Mouse (Mus musculus): Measurements from ENCODE around the gene Kcnj3.
"Not testable (repeated sequence)": the region's sequence is repeated elsewhere in the genome, so short reads cannot be mapped to it uniquely, and the experiment has no call there.

Kcnj3 gene
- long read RNA-seq, experiment 1, result 0 reads
- long read RNA-seq, experiment 2, result 0 reads

DNA sequence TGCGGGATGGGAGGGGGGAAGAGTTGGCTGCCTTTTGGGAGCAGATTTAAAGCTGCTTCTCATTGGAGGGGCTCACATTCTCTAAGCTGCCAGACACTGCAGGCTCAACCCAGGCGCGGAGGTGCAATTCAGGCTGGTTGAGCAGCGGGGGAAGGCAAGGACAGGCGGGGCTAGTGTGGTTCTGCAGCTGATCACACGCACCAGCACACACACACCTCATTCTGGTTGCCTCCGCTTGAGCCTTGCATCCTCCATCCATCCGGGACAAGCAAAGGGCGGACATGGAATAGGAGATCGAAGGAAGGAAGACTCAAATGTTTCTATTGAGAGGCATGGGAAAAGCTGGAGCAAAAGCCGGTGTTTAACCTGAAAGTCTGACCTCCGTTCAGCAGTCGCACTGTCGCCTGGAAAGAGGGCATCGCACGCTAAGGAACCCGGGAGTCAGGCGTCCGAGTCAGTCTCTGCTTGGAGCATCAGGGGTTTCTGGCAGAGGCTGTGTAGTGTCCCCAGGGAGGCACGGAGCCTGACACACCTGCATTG, at the start of gene Kcnj3:
TSS of gene Kcnj3 (plus strand) at position 250 of the 540 bp plus-strand sequence.
- intact Hi-C loops (cut with DNase I), result no loop called here

DNA sequence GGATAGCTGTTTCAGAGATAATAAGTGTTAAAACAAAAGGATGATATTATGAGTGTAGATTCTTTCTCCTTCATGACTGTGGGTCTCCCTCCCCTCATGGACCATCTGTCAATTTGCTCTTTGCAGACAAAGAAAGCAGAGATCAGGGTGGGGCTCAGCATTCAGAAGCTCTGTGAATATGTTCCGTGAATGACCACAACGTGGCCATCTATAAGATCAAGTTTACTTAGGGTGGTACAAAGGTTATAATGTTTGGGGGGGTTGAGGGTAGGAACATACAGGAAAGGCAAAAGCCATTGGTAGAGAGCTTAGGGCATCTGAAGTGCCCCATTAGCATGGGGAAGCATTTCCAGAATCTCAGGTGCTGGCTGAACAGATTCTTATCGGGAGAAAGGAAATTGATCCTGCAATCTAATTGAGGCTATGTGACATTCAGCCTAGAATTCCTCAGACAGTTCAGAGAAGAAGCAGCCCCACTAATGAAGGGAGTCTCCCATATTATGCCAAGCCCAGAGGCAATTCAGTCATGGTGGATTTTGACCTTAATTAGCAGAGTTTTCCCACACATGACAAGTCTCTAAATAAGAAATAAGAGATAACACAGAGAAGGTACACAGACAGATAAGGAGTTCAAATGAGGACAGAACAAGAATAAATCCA, 45.3 kb upstream of the Kcnj3 start:
- intact Hi-C loops (cut with DNase I), result no loop called here

DNA sequence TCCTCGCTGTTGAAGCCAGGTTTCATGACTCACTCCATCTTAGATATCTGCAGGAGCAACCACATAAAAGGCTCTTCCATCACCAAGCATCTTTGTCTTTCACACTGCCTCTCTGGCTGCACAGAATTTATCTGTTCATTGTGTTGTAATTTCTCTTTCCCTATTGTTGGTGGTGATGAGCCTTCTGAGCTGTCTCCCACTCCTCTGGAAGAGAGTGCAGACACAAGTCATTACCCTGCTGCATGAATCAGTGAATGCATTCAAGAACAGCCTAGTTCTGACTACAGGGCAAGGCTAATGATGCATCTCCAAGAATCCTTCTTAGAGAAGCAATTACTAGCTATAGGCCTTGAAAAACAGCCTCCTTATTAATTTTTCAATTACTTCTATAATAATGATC, 30.5 kb upstream of the Kcnj3 start:
- intact Hi-C loops (cut with DNase I), result no loop called here

DNA sequence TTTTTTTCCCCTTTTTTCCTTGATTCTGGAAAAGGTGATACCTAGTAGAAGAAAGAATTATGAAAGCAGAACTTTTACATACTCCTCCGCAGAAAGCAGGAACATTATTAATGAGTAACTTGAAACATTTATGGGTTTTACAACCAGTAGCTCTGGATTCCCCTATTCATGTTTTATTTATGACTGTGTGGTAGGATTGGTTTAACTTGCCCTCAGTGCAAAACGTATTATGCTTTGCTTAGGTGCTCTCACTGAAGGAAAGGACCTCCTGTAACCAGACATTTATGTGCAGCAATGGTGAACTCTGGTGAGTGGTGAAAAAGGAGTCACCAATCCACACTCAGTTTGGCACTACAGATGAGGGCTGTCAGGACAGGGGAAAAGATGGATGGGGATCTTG, 8.1 kb upstream of the Kcnj3 start:
- intact Hi-C loops (cut with DNase I), result no loop called here

DNA sequence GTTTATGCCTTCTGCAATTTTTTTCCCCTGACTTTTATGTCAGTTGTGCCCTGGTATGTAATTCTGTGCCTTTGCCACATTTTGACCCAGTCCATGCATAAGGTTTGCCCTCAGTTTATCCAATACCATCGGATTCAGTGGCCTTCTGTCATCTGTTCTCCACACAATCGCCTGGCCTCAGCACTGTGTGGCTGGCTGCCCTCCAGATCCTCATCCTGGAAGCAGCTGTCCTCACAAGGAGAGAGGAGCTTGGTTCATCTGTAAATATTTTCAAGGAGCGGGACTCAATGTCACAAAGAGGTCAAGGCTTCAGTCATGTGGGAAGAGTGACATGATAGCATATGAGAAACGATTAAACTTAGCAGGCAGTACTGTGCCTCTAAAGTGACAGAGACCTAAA, 3.7 kb upstream of the Kcnj3 start:
- intact Hi-C loops (cut with DNase I), result no loop called here

DNA sequence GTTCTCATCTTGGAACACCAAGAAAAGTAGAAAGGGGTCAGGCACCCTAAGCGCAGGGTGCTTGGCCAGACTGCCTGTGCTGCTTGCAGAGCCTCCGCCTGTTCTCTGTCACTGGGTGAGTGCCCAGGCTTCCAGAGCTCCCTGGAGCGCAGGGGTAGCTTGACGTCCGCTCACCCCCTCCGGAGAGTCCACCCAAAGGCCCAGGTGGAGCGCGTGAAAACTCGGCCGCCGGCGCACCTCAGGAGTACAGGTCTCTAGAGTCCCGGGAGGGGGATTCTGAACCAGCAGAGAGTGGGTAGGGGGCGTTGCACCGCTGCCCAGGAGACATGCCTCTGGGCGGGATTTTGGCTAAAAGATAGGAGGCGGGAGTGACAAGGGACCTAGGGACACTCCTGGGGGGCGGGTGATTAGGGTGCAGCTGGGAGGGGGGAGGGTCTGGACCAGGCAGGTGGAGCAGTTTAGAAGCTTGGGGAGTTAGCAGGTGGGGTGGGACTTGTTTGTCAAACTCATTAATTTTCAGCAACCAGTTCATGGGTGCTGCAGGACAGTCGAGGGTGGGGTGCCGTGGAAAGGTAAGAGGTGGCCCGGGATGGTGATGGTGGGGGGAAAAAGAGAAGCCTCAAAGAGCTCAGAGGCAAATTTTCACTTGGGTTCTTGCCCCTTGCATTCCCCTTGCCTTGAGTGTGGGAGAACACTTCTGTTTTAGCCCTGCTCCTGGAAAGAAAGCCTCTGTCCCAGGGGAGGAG, 664 bp downstream of the Kcnj3 start:
- intact Hi-C loops (cut with DNase I), result no loop called here

DNA sequence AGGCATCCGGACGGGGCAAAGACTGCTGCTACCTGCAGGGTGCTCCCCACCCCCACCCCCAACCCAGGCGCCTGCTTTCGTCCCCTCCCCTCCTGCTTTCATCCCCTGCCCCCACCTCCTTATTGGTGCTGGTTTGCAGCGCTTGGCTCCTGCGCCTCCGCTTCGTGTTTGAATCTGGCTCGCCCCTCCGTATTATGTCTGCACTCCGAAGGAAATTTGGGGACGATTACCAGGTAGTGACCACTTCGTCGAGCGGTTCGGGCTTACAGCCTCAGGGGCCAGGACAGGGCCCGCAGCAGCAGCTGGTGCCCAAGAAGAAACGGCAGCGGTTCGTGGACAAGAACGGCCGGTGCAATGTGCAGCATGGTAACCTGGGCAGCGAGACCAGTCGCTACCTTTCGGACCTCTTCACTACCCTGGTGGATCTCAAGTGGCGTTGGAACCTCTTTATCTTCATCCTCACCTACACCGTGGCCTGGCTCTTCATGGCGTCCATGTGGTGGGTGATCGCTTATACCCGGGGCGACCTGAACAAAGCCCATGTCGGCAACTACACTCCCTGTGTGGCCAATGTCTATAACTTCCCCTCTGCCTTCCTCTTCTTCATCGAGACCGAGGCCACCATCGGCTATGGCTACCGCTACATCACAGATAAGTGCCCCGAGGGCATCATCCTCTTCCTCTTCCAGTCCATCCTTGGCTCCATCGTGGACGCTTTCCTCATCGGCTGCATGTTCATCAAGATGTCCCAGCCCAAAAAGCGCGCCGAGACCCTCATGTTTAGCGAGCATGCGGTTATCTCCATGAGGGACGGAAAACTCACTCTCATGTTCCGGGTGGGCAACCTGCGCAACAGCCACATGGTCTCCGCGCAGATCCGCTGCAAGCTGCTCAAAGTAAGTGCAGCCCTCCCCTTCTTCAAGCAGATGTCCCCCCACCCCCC, 1.5 kb downstream of the Kcnj3 start:
- intact Hi-C loops (cut with DNase I), result no loop called here

DNA sequence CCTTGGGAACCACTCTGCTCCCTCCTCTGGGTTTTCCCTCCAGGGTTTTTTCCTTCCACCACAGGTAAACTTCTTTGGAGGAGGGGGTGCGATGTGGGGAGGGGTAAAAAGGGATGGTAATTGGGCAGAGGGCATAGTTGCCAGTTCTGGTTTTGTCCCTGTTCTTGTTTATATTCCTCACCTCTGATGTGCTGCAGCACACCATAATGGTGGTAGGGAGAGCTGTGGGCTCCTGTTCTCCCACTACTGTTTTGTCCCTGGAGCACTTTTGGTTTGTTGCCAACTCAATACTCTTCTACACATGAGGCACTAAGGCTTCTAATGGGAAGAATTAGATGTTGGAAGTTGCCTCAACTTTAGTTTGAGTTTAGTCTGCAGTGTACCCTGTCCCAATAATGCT, 2.2 kb downstream of the Kcnj3 start:
- intact Hi-C loops (cut with DNase I), result no loop called here

DNA sequence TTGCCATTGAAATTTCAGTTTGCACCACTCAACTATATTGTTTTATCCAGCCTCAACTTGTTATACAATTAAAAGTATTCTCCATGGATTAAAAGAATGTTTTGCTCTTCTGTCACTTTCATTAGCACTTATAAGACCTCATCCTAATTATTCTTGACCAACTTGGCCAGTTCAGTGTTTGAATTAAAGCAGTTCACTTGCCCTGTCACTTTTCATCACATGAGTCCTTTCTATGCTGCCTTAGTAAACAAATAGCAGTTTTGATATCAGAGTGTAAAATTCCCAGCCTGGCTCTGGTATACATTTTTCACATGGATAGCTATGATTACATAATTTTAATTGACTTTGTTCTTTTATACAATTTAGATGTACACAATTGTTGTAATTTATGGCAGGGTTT, 3.4 kb downstream of the Kcnj3 start:
- intact Hi-C loops (cut with DNase I), result no loop called here

DNA sequence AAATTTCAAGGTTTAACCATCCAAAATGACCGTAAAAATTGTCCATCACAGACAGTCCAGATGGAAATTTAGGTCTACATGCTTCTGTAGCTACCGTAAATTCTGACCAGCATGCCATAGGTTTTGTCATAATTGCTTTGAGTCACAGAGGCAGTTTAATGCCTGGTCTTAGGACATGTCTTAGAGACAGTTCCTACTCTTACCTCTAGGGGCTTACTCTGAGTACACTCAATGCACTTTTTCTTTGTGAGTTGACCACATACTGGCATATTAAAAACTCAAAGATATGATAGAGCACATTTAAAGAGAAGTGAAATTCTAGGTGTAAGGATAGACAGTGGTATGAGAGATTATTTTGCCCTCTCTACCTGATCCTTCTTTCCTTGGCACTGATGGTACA, 6.2 kb downstream of the Kcnj3 start:
- intact Hi-C loops (cut with DNase I), result no loop called here

DNA sequence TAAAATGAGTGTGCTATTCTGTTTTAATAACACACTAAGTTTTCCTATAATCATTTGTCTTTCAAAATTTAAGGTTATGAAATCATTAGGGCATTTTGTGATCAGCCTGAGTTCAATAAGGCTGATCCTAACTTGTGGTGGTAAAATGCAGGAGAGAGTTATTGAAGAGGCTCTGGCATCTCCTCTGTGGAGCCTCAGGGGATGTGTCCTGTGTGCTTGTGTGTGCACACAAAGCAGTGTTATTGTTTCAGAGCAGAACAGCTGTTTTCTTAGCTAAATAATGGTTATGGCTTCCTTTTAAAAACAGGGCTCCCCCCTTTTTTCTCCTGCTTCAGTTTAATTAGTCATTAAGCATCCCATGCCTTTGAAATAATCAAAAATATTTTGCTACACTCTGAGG, 11.5 kb downstream of the Kcnj3 start:
- intact Hi-C loops (cut with DNase I), result no loop called here

DNA sequence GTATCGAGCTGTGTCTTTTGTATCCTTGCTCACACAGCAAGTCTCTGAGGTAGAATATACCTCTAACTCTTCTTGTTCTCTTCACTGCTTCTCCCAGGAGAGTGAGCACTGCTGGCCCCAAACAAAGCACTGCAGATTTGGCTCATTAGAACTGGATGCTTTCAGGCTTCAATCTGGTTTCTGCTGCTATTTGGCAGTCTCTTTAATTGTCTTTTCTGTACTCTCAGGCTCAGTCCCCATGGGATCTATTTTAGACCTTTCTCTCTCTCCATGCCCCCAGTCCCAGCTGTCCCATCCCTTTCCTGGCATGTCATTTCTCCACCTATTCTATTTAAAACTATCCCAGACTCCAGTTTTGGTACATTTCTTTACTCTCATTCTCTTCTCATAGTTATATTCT, 15.0 kb downstream of the Kcnj3 start:
- intact Hi-C loops (cut with DNase I), result no loop called here

DNA sequence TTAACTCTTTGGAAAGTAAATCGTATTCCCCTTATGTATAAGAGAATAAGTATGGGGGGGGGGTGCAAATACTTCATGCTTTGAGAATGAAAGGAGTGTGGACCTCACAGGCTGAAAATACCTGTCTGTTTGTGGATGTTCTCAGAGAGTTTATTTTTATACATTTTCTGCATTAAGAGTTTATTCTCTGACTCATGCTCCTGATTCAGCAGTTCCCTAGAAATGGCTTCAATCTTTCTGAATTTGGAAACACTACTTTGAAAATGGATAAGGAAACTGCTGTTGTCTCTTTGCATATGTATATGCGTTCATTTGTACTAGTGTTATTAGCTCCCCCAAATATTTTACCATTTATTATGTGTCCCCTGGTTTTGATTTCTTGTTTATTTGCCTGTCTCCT, 23.4 kb downstream of the Kcnj3 start:
- intact Hi-C loops (cut with DNase I), result no loop called here

DNA sequence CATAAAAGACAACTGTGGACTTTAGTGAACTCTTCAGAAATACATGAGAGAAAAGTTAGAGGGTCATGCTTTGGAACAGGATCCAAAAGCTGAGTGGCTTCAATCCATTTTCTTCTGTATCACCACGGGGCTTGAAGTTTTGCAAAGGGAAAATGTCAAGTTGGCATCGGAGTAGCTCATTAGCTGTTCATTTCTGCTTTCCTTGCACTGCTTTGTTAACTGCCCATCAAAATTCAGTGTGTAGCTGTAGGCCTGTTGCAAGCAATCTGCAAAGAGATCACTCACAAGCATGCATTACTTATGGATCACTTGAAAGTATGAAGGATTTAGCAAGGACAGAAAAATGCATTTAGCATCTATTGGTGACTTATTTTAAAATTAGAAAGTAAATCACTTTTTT, 33.4 kb downstream of the Kcnj3 start:
- intact Hi-C loops (cut with DNase I), result no loop called here

DNA sequence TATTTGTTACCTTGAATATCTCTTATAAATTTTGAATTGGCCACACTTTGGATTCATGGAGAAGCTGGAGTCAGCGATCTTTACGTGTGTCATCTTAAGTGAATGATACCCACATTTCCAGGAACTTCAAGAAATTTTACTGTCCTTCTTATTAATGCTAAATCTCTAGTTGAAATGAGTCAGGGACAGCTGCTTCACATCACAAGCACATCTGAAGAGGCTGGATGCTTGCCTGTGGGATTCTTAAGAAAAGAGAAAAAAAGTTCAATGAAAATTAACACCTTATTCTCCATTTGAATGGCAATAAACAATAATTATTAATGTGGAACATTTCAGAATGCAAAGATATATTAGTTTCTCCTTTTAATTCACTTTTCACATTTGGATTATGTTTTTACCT, 34.2 kb downstream of the Kcnj3 start:
- intact Hi-C loops (cut with DNase I), result no loop called here

DNA sequence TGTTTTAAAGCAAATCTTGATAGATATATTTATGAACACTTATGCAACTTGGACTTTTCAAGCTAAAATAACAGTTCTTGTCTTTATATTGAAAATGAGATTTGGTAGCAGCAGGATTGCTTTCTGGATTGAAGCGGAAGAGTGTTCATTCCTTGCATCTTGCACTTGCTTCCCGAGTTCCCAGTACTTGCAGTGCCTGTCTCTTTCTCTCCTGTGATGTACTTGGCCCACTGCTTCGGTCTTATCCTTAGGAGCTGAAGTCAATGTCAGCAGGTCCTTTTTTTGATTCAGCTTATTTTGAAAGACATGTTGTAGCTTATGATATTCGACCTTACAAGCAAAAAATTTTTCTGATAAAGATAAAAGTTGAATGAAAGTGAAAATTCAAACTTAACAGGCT, 43.7 kb downstream of the Kcnj3 start:
- intact Hi-C loops (cut with DNase I), result no loop called here

DNA sequence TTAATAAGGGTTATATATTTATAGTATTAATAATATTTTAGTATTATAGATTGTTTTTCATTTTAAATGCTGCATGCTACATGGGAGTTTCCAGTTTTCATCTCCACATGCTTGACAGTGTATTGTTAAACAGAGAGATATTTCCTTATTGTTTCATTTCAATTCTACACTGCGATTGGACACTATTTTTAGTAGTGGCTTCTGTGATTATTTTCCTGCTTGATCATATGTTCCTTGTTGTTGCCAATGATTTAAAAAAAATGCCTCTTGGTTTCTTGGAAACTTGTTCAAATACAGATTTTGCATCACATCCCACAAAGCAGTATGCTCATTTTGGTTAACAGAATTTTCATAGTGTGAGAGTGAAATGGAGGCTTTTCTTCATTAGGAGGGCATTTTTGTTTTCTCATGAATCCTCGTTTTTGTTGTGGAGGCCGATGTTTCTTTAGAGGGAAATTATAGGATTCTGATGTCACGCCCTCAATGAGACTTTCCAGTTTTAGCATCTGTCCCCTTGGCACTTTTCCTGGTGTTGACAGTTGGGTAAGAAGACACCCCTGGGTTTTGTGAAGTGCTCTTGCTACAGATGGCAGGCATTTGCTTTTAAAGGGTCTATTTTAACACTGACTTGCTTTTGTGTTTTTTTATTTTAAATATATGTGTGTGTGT, 44.3 kb downstream of the Kcnj3 start:
- intact Hi-C loops (cut with DNase I), result no loop called here

DNA sequence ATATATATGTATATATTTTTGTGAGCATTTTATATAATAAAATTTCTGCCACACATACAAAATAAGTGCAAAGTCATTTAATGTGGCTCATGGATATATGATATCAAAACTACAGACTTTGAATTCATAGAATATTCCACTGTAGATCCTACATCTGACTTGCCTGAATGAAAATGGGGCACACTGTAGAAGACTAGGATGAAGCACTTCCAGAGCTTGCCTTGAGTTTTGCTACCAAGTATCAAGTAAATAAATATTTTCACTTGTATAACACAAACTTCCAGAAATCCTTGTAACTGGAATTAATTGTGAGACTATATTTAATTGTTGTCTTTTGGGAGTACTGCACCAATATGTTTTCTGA, 44.8 kb downstream of the Kcnj3 start:
- intact Hi-C loops (cut with DNase I), result no loop called here

DNA sequence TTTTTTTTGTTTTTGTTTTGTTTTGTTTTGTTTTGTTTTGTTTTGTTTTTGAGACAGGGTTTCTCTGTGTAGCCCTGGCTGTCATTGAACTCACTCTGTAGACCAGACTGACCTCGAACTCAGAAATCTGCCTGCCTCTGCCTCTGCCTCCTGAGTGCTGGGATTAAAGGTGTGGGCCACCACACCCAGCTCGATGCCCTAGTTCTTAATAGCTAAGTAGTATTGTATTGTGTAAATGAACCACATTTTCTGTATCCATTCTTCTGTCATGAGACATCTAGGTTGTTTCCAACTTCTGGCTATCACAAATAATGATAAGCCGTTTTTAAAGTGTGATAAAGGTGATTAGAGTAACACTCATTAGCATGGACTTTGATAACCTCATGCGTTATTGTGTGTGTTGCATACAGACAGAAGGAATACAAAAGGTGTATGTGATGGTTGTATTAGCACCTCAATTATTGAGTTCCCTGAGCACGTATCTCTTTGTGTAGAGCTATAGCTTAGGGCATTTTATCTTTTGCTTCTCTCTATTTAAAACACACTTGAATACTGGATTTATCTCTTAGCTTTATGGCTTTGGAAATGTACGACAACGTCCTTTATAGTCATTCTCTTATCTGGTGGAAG, 49.8 kb downstream of the Kcnj3 start:
- intact Hi-C loops (cut with DNase I), result not testable (repeated sequence)

DNA sequence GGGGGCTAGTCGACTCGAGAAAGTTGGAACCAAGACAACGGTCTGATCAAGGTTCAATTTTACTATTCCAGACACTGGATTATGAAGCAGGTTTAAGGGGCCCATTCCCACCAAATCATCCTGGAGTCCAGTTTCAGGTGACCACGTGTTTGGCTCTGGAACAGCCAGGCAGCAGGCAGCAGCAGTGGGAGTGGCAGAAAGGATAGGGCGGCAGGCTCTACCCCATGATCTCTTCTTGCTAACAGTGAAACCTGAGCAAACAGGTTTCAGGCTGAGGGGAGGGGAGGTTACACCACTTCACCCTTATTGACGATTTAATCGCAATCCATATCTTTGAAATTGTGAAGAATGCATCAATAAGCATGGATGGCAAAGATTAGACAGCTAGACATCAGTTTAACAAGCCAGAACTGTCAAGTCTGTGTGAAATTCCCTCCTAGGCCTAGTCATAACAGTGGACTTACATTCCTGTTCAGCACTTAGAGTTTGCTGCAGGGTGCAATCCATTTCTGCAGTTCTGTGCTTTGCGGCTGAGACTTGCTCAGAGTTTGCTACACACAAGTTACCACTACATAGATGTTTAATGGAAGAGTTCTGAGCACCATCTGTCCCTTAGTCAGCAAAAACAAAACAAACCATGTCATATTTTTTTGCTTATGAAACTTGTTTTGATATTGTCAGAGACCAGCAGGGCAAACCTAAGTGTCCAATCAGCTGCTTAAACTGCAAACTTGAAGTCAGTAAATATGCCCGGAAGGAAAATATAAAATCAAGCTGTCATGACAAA, 67.8 kb downstream of the Kcnj3 start:
- intact Hi-C loops (cut with DNase I), result no loop called here
